Mouse (Mus musculus): ENCODE data around the gene Myo1c. TPM values are rescaled to one million over a fixed set of nuclear protein-coding genes. Genes with fewer than 3 reads are reported as not detected.

Myo1c gene
- polyA plus RNA-seq, 1 experiment from 2014 or later, result 93.0 TPM

- H3K4me3 ChIP-seq (ENCODE audit: low read length), result peak overlapping the region; percentile 62
- no peak for ATAC-seq (ENCODE audit: low read depth)
- no peaks in the 10 kb centered on the region for H3K36me3 ChIP-seq (ENCODE audit: control insufficient read depth, insufficient read depth, low read length)
- H3K4me1 ChIP-seq (replicated peaks; ENCODE audit: control insufficient read depth, insufficient read depth, low read length), result peaks cover 49% of the 10 kb centered on the region
- peak overlapping the region; percentile 97 for H3K27ac ChIP-seq (ENCODE audit: low read length)
- peak overlapping the region; percentile 70 for H3K9ac ChIP-seq (ENCODE audit: low read length)
- H3K4me2 ChIP-seq (ENCODE audit: low read depth, low read length), result peak overlapping the region; percentile 81
- WGBS, result 32% methylated on average over 14 of the region's 14 CpGs
- H3K9me3 ChIP-seq (ENCODE audit: control insufficient read depth, low read length), result no peaks in the 10 kb centered on the region
- H3K27me3 ChIP-seq (ENCODE audit: control insufficient read depth, insufficient read depth, low read depth, low read length), result no peaks in the 10 kb centered on the region
Observed at GRCm38 (mm10) chr11:75652942-75653684, 2.8 kb downstream of the Myo1c start.

GRCm38 (mm10) chr11:75653781-75654470, 3.6 kb downstream of the Myo1c start:
- peak overlapping the region; percentile 70 for H3K9ac ChIP-seq (ENCODE audit: low read length)
- H3K36me3 ChIP-seq (ENCODE audit: control insufficient read depth, insufficient read depth, low read length), result peaks cover 6% of the 10 kb centered on the region
- H3K4me1 ChIP-seq (replicated peaks; ENCODE audit: control insufficient read depth, insufficient read depth, low read length), result peaks cover 49% of the 10 kb centered on the region
- H3K9me3 ChIP-seq (ENCODE audit: control insufficient read depth, low read length), result no peaks in the 10 kb centered on the region
- under 1% methylated on average over 44 of the region's 45 CpGs for WGBS
- peak overlapping the region; percentile 97 for H3K27ac ChIP-seq (ENCODE audit: low read length)
- H3K27me3 ChIP-seq (ENCODE audit: control insufficient read depth, insufficient read depth, low read depth, low read length), result no peaks in the 10 kb centered on the region
- H3K4me2 ChIP-seq (ENCODE audit: low read depth, low read length), result peak overlapping the region; percentile 81
- ATAC-seq (ENCODE audit: low read depth), result peak; percentile 70
- H3K4me3 ChIP-seq (ENCODE audit: low read length), result peak overlapping the region; percentile 62

GRCm38 (mm10) chr11:75654471-75655390, 4.4 kb downstream of the Myo1c start:
- 43% methylated on average over 25 of the region's 25 CpGs for WGBS
- Histone ChIP-seq H3K9ac (ENCODE audit: low read length) (peak overlapping the region; percentile 91), H3K4me2 (ENCODE audit: low read depth, low read length) (peak overlapping the region; percentile 88), H3K9me3 (ENCODE audit: control insufficient read depth, low read length) (no peaks in the 10 kb centered on the region), H3K27me3 (ENCODE audit: control insufficient read depth, insufficient read depth, low read depth, low read length) (no peaks in the 10 kb centered on the region), H3K4me1 (replicated peaks; ENCODE audit: control insufficient read depth, insufficient read depth, low read length) (peaks cover 46% of the 10 kb centered on the region), H3K36me3 (ENCODE audit: control insufficient read depth, insufficient read depth, low read length) (peaks cover 12% of the 10 kb centered on the region), H3K27ac (ENCODE audit: low read length) (peak overlapping the region; percentile 97), H3K4me3 (ENCODE audit: low read length) (peak overlapping the region; percentile 79)
- 0 out of 2 replicates have a peak, but pooled peaks have one; percentile 0 for ATAC-seq (ENCODE audit: low read depth)

GRCm38 (mm10) chr11:75655621-75656545, 5.6 kb downstream of the Myo1c start:
- Histone ChIP-seq H3K27ac (ENCODE audit: low read length) (peak overlapping the region; percentile 97), H3K9ac (ENCODE audit: low read length) (peak overlapping the region; percentile 91), H3K27me3 (ENCODE audit: control insufficient read depth, insufficient read depth, low read depth, low read length) (no peaks in the 10 kb centered on the region), H3K9me3 (ENCODE audit: control insufficient read depth, low read length) (no peaks in the 10 kb centered on the region), H3K4me3 (ENCODE audit: low read length) (peak overlapping the region; percentile 79), H3K36me3 (ENCODE audit: control insufficient read depth, insufficient read depth, low read length) (peaks cover 18% of the 10 kb centered on the region), H3K4me2 (ENCODE audit: low read depth, low read length) (peak overlapping the region; percentile 88), H3K4me1 (replicated peaks; ENCODE audit: control insufficient read depth, insufficient read depth, low read length) (peaks cover 43% of the 10 kb centered on the region)
- WGBS, result under 1% methylated on average over 68 of the region's 78 CpGs
- ATAC-seq (ENCODE audit: low read depth), result peak; percentile 53

GRCm38 (mm10) chr11:75656621-75657590, 6.6 kb downstream of the Myo1c start:
- Histone ChIP-seq H3K4me1 (replicated peaks; ENCODE audit: control insufficient read depth, insufficient read depth, low read length) (peaks cover 43% of the 10 kb centered on the region), H3K36me3 (ENCODE audit: control insufficient read depth, insufficient read depth, low read length) (peaks cover 26% of the 10 kb centered on the region), H3K27me3 (ENCODE audit: control insufficient read depth, insufficient read depth, low read depth, low read length) (no peaks in the 10 kb centered on the region), H3K4me3 (ENCODE audit: low read length) (peak overlapping the region; percentile 79), H3K9me3 (ENCODE audit: control insufficient read depth, low read length) (no peaks in the 10 kb centered on the region), H3K27ac (ENCODE audit: low read length) (peak overlapping the region; percentile 97), H3K4me2 (ENCODE audit: low read depth, low read length) (peak overlapping the region; percentile 88), H3K9ac (ENCODE audit: low read length) (peak overlapping the region; percentile 91)
- 49% methylated on average over 17 of the region's 20 CpGs for WGBS
- ATAC-seq (ENCODE audit: low read depth), result peak; percentile 7

- no peak overlapping the region for H3K4me3 ChIP-seq (ENCODE audit: low read length)
- H3K4me1 ChIP-seq (replicated peaks; ENCODE audit: control insufficient read depth, insufficient read depth, low read length), result peaks cover 34% of the 10 kb centered on the region
- no peaks in the 10 kb centered on the region for H3K9me3 ChIP-seq (ENCODE audit: control insufficient read depth, low read length)
- peaks cover 34% of the 10 kb centered on the region for H3K36me3 ChIP-seq (ENCODE audit: control insufficient read depth, insufficient read depth, low read length)
- H3K27ac ChIP-seq (ENCODE audit: low read length), result no peak overlapping the region
- H3K9ac ChIP-seq (ENCODE audit: low read length), result no peak overlapping the region
- ATAC-seq (ENCODE audit: low read depth), result no peak
- H3K4me2 ChIP-seq (ENCODE audit: low read depth, low read length), result peak overlapping the region; percentile 88; the same call in 1 of the 2 replicates
- no peaks in the 10 kb centered on the region for H3K27me3 ChIP-seq (ENCODE audit: control insufficient read depth, insufficient read depth, low read depth, low read length)
Observed at GRCm38 (mm10) chr11:75657841-75658240, 7.5 kb downstream of the Myo1c start.

GRCm38 (mm10) chr11:75658311-75658710, 8.0 kb downstream of the Myo1c start:
- no peaks in the 10 kb centered on the region for H3K27me3 ChIP-seq (ENCODE audit: control insufficient read depth, insufficient read depth, low read depth, low read length)
- H3K4me3 ChIP-seq (ENCODE audit: low read length), result no peak overlapping the region
- H3K9me3 ChIP-seq (ENCODE audit: control insufficient read depth, low read length), result no peaks in the 10 kb centered on the region
- no peak overlapping the region for H3K27ac ChIP-seq (ENCODE audit: low read length)
- ATAC-seq (ENCODE audit: low read depth), result no peak
- 90% methylated on average over 13 of the region's 13 CpGs for whole genome bisulfite sequencing
- no peak overlapping the region; the same call in 1 of the 2 replicates for H3K9ac ChIP-seq (ENCODE audit: low read length)
- peaks cover 38% of the 10 kb centered on the region for H3K36me3 ChIP-seq (ENCODE audit: control insufficient read depth, insufficient read depth, low read length)
- peaks cover 30% of the 10 kb centered on the region for H3K4me1 ChIP-seq (replicated peaks; ENCODE audit: control insufficient read depth, insufficient read depth, low read length)
- no peak overlapping the region for H3K4me2 ChIP-seq (ENCODE audit: low read depth, low read length)
